Mouse (Mus musculus): ENCODE data around the gene Efna4. TPM values are rescaled to one million over a fixed set of nuclear protein-coding genes. Genes with fewer than 3 reads are reported as not detected.

The Efna4 gene
- polyA plus RNA-seq, 1 experiment from 2014 or later, result 0.36 TPM

DNA sequence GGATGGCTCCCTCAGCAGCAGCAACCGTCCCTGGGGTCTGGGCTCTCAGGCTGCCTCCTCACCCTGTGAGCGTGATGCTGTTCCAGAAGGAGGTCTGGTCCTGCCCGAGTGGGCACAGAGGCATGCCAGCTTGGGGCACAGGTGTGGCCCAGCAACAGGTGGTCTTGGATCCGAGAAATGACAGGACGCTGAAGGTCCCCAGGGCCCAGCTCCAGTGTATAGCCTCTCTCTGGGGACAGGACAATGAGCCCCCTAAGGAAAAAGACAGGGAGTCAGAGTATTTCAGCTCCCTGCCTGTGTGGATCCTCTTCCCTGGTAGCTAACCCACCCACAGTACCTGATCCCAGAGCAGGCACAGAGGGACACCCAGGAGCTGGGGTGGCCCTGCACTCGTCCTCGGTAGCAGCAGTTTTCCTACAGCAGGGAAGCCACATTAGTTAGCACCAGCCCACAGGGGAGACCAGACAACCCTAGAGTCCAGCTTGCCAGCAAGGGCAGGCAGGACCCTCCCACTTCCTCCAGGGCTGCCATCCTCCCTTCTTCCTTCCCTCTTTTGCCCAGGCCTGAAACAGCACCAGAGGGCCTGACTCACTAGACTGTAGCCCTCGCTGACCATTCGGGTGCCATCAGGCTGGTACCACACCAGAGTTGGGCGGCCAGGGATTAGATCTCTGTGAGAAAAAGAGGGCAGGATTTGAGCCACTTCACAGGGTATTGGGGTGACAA is 9.2 kb upstream of the Efna4 start:
- no peak overlapping the region for H3K9ac ChIP-seq (replicated peaks)
- no peaks in the 10 kb centered on the region for H3K9me3 ChIP-seq (ENCODE audit: low read length)
- WGBS (ENCODE audit: insufficient replicate concordance), result 56% methylated on average over 10 of the region's 10 CpGs
- H3K4me2 ChIP-seq (ENCODE audit: low read depth, low read length), result no peak overlapping the region
- ATAC-seq, result no peak
- H3K4me1 ChIP-seq (ENCODE audit: insufficient read depth), result peaks cover 14% of the 10 kb centered on the region
- H3K27ac ChIP-seq (ENCODE audit: low read depth), result peak overlapping the region; percentile 37; the same call in 1 of the 2 replicates
- no peaks in the 10 kb centered on the region for H3K36me3 ChIP-seq (replicated peaks; ENCODE audit: insufficient read depth, low read length)
- no peak for DNase-seq
- TF ChIP-seq CTCF (IDR thresholded peaks at IDR 0.05; ENCODE audit: low read depth), result no peak
- no peak for TF ChIP-seq EP300 (IDR thresholded peaks at IDR 0.05; ENCODE audit: low read depth)
- H3K27me3 ChIP-seq (ENCODE audit: insufficient read depth, low read length), result peaks cover 28% of the 10 kb centered on the region
- no peak overlapping the region for H3K4me3 ChIP-seq (ENCODE audit: low read depth, low read length)

DNA sequence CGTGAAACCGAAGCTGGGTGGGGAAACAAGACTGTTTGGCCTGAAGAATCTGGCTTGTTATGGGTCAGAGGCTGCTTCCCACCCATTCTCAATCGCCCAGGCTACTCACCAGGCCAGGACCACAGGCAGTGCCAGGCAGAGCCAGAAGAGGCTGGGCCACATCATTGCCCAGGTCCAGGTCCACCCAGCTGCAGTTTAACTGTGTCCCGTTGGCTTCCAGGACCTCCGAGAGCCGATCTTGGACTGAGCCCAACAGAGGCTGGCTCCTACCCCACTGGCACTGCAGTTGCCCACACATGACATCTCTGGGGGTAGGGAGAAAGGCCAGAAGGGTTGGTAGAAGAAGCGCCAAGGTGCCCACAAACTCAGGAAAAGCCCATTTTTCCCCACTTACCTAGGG is 5.5 kb upstream of the Efna4 start:
- Histone ChIP-seq H3K9me3 (ENCODE audit: low read length) (no peaks in the 10 kb centered on the region), H3K36me3 (replicated peaks; ENCODE audit: insufficient read depth, low read length) (no peaks in the 10 kb centered on the region), H3K4me2 (ENCODE audit: low read depth, low read length) (no peak overlapping the region), H3K27ac (ENCODE audit: low read depth) (no peak overlapping the region), H3K27me3 (ENCODE audit: insufficient read depth, low read length) (peaks cover 5% of the 10 kb centered on the region; the same call in 1 of the 2 replicates), H3K4me1 (ENCODE audit: insufficient read depth) (peaks cover under 1% of the 10 kb centered on the region; the same call in 1 of the 2 replicates), H3K4me3 (ENCODE audit: low read depth, low read length) (no peak overlapping the region), H3K9ac (replicated peaks) (no peak overlapping the region)
- ATAC-seq (no peak), DNase-seq (no peak)
- 78% methylated on average over 7 of the region's 7 CpGs for WGBS (ENCODE audit: insufficient replicate concordance)
- no peak for TF ChIP-seq EP300 (IDR thresholded peaks at IDR 0.05; ENCODE audit: low read depth)

DNA sequence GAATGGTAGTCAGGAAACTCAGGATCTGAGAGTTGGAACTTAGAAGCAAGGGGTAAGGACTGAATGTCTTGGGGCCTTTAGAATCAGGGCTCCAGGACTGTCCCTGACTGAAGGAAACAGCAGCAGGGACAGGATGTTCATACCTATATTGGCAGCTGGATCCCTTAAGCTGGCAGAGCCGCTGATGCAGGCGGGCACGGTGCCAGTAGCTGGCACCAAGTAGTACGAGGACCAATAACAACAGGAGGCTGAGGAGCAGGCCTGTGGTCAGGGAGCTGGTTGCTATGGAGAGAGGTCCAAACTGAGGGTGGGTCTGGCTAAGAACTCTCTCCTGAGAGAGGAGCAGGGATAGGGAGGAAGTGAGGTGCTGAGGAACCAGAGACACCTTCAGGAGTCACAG is 4.0 kb upstream of the Efna4 start:
- no peak overlapping the region for H3K9ac ChIP-seq (replicated peaks)

DNA sequence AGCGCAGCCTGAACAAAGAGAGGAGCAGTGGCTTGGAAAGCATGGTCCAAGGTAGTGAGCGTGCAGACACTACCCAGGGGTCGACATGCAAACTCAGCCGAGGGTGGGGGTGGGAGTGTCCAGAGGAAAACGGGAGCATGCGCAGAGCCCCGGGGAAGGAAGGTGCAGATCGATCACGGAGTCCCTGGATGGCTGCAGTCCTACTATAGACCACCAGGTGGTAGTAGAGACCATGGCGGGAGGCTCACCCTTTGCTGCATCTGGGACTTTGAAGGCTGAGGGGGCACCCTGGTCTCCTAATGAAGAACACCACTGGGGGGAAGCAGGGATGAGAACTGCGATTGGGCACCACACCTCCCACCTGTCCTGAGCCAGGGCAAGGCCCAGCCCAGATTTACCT is 2.6 kb upstream of the Efna4 start:
- Histone ChIP-seq H3K27ac (ENCODE audit: low read depth) (no peak overlapping the region), H3K9me3 (ENCODE audit: low read length) (no peaks in the 10 kb centered on the region), H3K4me2 (ENCODE audit: low read depth, low read length) (peak overlapping the region; percentile 56), H3K4me3 (ENCODE audit: low read depth, low read length) (0 out of 2 replicates have a peak overlapping the region, but pooled peaks have one; percentile 1), H3K36me3 (replicated peaks; ENCODE audit: insufficient read depth, low read length) (no peaks in the 10 kb centered on the region), H3K27me3 (ENCODE audit: insufficient read depth, low read length) (peaks cover 8% of the 10 kb centered on the region; the same call in 1 of the 2 replicates), H3K4me1 (ENCODE audit: insufficient read depth) (peaks cover 11% of the 10 kb centered on the region), H3K9ac (replicated peaks) (no peak overlapping the region)
- TF ChIP-seq EP300 (IDR thresholded peaks at IDR 0.05; ENCODE audit: low read depth) (no peak), CTCF (IDR thresholded peaks at IDR 0.05; ENCODE audit: low read depth) (peak; percentile 97)
- peak; percentile 87 for DNase-seq
- WGBS (ENCODE audit: insufficient replicate concordance), result 12% methylated on average over 11 of the region's 11 CpGs
- peak; percentile 47; the same call in 1 of the 2 replicates for ATAC-seq

More for the DNA sequence above, 4.0 kb upstream of the Efna4 start:
- Histone ChIP-seq H3K9me3 (ENCODE audit: low read length) (no peaks in the 10 kb centered on the region), H3K4me2 (ENCODE audit: low read depth, low read length) (no peak overlapping the region), H3K27ac (ENCODE audit: low read depth) (no peak overlapping the region), H3K27me3 (ENCODE audit: insufficient read depth, low read length) (peaks cover 8% of the 10 kb centered on the region; the same call in 1 of the 2 replicates), H3K4me1 (ENCODE audit: insufficient read depth) (peaks cover 11% of the 10 kb centered on the region), H3K36me3 (replicated peaks; ENCODE audit: insufficient read depth, low read length) (no peaks in the 10 kb centered on the region), H3K4me3 (ENCODE audit: low read depth, low read length) (no peak overlapping the region)
- 74% methylated on average over 4 of the region's 4 CpGs for WGBS (ENCODE audit: insufficient replicate concordance)
- no peak for ATAC-seq
- TF ChIP-seq CTCF (IDR thresholded peaks at IDR 0.05; ENCODE audit: low read depth) (no peak), EP300 (IDR thresholded peaks at IDR 0.05; ENCODE audit: low read depth) (no peak)
- DNase-seq, result no peak

DNA sequence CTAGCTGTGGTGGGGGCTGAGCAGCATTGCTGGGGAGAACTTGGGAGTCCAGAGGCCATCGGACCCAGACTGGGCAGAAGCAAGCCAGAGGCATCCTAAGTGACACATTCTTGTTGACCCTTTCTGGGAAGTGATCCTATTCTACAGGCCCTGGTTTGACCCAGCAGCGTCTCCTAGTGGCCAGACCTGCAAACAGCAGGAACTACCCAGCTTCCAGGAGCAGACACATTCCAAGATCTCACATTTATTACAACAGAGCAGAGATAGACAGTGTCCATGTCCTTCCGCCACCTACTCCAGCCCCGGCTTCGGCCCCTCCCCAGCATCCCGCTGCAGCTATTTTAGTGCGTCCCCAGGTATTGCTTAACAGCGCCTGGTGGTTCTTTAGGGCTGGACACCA is 1.6 kb upstream of the Efna4 start:
- H3K4me2 ChIP-seq (ENCODE audit: low read depth, low read length), result no peak overlapping the region
- no peaks in the 10 kb centered on the region for H3K36me3 ChIP-seq (replicated peaks; ENCODE audit: insufficient read depth, low read length)
- TF ChIP-seq CTCF (IDR thresholded peaks at IDR 0.05; ENCODE audit: low read depth) (peak; percentile 93), EP300 (IDR thresholded peaks at IDR 0.05; ENCODE audit: low read depth) (no peak)
- H3K27me3 ChIP-seq (ENCODE audit: insufficient read depth, low read length), result peaks cover 8% of the 10 kb centered on the region; the same call in 1 of the 2 replicates
- no peaks in the 10 kb centered on the region for H3K9me3 ChIP-seq (ENCODE audit: low read length)
- peaks cover 11% of the 10 kb centered on the region for H3K4me1 ChIP-seq (ENCODE audit: insufficient read depth)
- H3K27ac ChIP-seq (ENCODE audit: low read depth), result no peak overlapping the region
- H3K9ac ChIP-seq (replicated peaks), result no peak overlapping the region
- ATAC-seq (peak; percentile 20; the same call in 1 of the 2 replicates), DNase-seq (peak; percentile 82)
- H3K4me3 ChIP-seq (ENCODE audit: low read depth, low read length), result no peak overlapping the region
- 28% methylated on average over 8 of the region's 8 CpGs for WGBS (ENCODE audit: insufficient replicate concordance)

DNA sequence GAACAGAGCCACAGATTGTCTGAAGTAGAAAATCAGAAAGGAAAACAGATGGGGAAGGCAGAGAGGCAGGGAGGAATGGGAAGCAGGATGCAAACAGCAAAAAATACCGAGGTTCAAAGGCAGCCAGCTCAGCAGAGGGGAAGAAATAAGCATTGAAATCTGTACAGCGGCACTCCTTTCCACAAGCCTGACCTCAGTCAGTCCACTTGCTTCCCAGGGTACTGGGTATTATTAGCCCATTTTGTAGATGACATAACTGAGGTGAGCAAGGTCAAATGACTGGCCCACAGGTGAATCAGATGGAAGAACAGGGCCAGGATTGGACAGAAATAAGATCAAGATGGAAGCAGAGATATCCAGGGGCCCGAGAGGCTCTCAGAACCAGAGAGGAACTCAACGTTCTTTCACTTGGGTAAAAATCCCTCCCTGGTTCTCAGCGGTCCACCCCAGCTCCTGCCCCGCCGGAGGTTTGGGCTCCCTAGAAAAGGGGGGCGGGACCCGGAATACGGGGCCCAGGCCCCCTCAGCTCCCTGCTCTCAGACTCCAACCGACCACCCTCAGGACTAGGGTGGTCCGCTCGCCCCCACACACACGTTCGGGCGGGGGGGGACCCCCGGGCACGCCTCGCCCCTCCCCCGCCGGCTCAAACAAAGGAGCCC is 637 bp downstream of the Efna4 start:
- TF ChIP-seq EP300 (IDR thresholded peaks at IDR 0.05; ENCODE audit: low read depth), result no peak
- no peak for TF ChIP-seq CTCF (IDR thresholded peaks at IDR 0.05; ENCODE audit: low read depth)
- no peak for ATAC-seq
- Histone ChIP-seq H3K4me1 (ENCODE audit: insufficient read depth) (peaks cover 11% of the 10 kb centered on the region), H3K27ac (ENCODE audit: low read depth) (no peak overlapping the region), H3K36me3 (replicated peaks; ENCODE audit: insufficient read depth, low read length) (no peaks in the 10 kb centered on the region), H3K4me3 (ENCODE audit: low read depth, low read length) (peak overlapping the region; percentile 66), H3K4me2 (ENCODE audit: low read depth, low read length) (peak overlapping the region; percentile 86), H3K9ac (replicated peaks) (peak overlapping the region; percentile 63), H3K9me3 (ENCODE audit: low read length) (no peaks in the 10 kb centered on the region), H3K27me3 (ENCODE audit: insufficient read depth, low read length) (peaks cover 8% of the 10 kb centered on the region; the same call in 1 of the 2 replicates)
- no peak for DNase-seq
- WGBS (ENCODE audit: insufficient replicate concordance), result 1% methylated on average over 20 of the region's 21 CpGs

Measured in liver, postnatal 0 days (tissue).